Mouse (Mus musculus): ENCODE data around the gene Zic5.
"Not testable (repeated sequence)": the region's sequence is repeated elsewhere in the genome, so short reads cannot be mapped to it uniquely, and the experiment has no call there.

Zic5 gene

DNA sequence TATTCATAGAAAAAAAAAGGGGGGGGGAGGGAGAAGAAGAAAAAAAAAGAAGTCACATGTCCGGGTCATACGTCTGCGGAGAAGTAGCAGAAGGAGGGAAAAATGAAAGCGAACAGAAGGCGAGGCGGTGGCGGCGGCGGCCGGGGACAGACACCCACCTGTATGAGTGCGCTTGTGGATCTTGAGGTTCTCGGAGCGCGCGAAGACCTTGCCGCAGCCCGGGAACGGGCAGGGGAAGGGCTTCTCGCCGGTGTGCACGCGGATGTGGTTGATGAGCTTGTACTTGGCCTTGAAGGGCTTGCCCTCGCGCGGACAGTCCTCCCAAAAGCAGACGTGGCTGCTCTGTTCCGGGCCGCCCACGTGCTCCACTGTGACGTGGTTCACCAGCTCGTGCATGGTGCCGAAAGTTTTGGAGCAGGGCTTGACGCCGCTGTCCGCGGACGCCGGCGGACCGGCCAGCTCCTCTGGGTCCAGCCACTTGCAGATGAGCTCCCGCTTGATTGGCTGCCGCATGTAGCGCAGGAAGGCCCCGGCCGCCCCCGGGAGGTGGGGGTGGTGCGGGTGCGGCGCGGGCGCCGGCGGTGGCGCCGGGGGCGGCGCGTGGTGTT is 1.6 kb downstream of the Zic5 start:
- peak; percentile 87 for DNase-seq

DNA sequence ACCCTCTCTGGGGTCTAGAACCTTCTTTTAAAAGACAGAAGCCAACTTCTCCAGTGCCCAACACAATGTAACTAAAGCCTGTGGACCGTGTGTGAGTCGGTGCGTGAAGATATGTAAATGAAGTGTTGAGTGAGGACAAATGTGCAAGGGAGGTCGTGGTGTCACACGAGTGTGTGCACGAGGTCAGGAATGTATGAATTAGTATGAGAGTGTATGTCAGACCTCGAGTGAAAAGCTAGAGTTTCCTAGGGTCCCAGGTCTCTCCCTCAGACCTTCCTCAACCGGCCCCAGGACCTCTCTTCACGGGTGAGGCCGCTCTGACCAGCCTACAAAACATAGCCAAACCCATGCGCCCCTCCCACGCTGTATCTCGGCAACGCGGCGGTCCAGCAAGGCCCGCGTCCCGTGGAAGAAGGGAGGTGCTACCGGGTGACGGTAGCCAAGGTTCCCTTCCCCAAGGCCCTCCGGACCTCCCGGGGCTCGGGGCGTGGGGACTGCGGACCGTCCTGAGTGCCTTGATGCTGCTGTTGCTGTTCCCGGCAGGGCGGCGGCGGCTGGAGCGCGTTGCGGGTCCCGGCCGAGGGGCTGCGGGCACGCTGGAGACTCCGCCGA is 2.3 kb downstream of the Zic5 start:
- DNase-seq: peak; percentile 66

DNA sequence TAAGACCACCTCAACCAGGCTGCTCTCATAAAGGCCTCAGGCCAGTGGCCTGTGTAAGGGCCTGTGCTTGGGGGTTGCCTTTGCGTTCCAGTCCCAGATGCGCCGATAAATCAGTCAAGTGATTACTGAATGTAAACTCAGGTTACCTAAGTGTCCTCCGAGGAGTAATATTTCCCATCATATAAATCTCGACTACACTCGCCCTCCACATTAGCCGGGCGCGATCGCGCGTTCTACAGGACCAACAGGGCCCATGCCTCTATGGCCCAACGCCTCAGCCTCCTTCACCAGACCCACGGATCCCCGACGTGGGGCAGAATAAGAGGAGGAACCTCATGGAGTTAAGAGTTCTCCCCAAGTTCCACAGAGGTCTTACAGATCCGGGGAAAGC is 2.8 kb downstream of the Zic5 start:
- DNase-seq: peak; percentile 35

DNA sequence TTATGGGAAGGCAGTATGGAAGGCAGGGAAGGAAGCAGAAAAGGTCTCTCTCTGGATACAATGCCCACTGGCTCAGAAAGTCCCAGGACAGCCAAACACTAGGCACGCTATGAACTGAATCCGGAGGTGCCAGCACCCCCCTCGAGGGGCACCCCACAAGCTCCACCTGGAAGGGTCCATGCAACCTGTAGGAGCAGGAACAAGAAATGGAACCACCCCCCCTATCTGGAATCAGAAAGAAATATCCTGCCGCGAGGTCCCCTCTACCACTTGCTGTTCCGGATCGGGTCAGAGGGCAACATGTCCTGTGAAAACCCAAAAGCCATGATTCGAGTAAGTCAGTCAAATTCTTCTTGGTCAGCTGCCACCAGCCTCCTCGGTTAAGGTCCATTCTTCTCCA is 3.5 kb downstream of the Zic5 start:
- DNase-seq: peak; percentile 24

DNA sequence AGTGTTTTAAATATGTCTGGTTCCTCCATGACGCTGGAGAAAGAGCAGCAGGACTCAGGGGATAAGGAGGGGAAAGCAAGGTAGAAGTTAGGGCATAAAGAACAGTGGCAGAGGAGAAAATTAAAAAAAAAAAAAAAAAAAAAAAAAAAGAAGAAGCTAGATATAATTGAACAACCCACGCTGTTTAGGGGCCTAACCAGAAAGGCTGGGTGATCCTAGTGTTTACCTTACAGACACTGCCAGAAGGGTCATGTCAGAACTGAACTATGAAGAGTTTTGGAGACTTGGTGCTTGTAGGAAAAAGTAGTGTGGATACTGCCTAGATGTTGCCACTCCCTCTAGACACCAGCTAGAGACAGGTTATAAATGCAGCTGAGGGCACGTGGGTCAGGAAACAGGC is 4.0 kb downstream of the Zic5 start:
- DNase-seq: peak; percentile 51

DNA sequence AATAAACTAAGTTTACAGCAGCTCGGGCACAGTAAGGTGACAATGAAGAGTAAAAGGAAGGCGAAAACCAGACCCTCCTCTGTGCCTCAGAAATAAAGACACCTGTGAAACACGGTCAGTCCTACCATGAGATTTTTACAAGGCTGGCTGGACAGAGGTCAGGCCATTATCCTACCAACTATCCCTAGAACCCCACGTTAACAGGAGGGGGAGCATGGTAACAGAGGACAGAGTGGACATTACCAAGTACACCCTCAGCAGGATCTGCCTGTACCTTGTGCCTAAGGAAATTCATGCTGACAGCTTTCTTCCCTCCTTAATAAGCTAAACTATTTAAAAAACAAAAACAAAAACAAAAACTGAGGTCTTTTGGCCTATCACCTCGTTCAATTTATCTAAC is 5.3 kb downstream of the Zic5 start:
- no peak for DNase-seq

DNA sequence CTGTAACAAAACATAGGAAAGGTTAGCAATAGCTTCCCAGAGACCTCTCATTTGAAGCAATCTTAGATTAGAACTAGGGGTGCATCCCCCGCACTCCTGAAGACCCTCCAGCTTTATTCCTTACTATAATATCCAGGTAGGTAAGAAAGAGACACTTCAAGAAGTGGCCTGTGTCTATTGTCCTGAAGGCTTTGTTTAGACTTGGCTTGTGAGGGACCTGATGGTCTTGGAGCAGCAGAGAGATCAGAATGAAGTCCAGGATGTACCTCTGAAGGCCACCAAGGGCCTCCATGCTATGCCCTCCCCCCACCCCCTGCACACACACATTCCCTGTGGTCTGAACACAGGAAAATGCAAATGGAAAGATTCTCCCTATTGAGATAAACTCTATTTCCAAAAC is 5.7 kb downstream of the Zic5 start:
- DNase-seq: no peak

DNA sequence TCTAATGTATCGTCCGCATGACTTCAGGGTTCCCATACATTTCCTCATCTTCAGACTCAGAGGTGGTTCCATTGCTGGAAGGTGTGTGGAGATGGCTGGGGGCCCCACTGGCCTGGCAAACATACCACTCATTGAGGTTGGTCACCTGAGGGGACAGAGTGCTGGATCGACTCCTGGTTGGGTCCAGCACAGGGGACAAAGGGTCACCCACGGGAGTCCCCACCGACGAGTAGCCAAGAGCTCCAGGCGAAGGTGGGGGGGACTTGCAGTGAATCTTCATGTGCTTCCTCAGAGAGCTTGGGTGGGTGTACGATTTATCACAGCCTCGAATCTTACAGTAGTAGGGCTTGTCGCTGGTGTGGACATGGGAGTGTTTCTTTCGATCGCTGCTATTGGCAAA is 6.1 kb downstream of the Zic5 start:
- DNase-seq: not testable (repeated sequence)

DNA sequence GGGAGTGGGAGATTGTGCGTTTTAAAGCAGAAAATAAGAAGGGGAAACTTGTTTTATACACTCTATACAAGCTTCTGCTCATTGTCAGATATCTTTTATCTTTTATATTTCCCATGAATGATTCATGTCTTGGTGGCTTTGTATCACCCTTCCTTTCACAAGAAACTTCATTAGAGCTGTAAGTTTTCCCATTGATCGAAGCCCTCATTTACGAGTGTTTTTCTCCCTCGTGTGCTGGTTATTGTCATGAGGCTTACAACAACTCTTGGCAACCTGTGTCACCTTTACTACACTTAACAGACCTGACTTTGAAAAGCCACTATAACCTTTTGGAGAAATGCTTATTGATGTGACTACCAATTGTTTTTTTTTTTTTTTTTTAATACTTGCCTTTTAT is 9.9 kb downstream of the Zic5 start:
- no peak for DNase-seq

DNA sequence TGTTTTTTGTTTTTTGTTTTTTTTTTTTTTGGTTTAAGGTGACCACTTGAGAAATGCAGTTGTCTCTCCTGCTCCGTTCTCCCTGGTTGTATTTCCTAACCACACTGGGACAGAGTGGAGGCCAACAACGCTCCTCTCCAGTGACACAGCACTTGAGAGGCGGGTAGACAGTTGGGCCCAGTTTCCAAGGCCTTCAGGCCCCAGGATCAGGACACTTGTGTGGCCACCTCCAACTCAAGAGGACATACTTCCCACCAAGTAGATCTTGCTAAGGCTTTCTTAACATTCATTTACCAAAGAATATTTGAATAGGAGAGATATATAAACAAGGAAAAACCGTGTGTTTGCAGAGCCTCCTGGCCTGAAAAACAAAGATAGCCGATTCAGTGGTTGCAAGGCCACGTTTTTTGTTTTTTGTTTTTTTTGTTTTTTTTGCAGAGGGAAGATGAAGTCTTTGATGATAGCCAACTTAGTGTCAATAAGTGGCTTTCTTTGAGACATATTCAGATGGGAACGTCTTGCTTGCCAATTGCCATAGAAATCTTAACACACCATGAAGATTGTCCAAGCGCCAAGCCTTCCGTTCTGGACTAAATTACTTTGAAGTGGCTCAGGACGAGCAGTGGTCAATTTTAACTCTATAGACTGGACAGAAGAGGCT is 10.4 kb downstream of the Zic5 start:
- no peak for DNase-seq

DNA sequence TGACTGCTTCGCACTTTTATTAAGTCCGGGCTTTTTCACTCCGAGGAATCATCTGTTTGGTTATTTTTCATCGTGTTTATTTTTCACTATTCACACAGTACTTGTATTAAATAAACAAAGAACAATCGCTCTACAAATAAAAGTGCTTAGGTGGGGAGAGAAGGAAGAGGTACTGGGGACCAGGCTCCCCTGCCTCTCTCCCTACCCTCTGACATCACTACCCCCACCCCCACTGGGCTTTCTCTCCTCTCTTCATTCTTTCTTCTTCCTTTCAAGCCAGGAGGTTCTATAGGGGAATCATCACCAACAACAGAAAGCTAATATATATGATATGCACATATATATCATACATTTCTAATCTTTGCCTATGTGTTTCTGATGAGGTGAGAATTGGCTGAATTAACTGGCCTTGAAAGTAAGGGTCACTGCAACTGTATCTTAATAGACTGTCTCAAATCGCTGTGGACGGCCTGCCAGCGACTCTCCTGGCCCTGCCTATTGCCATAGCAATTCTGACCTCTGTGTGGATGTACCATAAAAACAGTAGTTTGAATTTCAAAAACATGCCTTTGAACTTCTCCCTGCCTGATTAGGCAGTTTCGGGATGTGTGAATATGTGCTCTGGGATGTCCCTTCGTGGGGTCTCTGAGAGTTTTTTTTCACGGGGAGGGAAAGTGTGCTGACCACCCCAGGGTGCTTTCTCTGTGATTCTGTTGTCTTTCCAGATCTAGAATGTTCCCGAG is 11.3 kb downstream of the Zic5 start:
- DNase-seq: peak; percentile 41

DNA sequence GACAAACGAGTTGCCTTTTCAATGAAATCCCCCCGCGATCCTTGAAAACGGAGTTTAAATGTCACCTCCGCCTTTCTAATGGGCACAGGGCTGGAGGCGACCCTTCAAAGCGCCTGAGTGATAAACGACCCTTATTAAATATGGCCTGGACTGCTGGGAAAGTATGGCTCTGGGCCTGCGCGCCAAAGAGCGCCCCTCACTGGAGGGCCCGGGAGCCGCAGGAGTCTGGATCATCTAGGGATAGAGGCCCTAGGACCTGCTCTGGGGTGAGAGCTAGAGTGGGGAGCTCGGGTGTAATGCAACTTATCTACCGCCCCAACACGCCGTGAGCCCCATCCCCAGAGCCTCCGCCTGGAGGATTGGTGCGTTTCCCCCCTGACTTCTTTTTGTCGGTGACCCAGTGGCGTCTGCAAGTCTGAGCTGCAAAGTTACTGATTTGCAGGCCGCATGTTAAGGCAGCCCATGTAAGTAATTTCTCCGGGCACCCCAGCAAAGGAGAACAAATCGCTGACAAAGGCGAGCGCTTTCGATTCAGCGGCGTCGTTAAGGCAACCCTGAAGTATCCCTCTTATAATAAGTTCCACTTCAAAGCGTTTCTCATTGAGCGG is 12.0 kb downstream of the Zic5 start:
- peak; percentile 76 for DNase-seq

DNA sequence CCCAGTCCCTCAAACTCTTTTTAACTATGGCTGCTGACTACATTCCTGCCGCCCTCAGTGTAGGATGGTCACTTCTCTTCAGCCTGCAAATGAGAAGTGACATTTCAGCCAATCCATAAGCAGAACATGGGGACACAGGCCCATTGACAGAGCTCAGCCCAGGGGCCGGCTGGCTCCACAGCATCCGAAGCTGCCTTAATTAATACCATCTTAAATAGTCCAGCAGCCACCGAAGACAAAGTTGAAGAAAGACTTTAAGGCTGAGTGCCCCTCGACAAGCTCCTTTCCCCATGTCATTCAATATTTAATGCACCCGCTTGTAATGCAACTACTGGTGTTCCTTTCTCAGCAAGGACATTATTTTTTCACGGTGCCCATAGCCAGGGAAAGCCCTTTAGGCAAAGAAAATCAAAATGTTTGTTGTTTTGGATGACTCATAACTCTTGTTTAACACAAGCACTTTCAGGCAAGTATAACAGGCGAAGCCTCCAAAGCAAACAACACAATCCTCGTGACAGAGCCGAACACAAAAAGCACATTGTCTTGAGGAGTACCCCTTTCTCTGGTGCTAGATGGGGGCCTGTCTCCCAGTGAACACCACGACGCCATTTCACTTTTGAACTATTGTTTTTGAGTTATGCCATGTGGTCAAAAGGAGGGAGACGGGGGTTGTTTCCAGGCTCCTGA is 12.6 kb downstream of the Zic5 start:
- peak; percentile 84 for DNase-seq

DNA sequence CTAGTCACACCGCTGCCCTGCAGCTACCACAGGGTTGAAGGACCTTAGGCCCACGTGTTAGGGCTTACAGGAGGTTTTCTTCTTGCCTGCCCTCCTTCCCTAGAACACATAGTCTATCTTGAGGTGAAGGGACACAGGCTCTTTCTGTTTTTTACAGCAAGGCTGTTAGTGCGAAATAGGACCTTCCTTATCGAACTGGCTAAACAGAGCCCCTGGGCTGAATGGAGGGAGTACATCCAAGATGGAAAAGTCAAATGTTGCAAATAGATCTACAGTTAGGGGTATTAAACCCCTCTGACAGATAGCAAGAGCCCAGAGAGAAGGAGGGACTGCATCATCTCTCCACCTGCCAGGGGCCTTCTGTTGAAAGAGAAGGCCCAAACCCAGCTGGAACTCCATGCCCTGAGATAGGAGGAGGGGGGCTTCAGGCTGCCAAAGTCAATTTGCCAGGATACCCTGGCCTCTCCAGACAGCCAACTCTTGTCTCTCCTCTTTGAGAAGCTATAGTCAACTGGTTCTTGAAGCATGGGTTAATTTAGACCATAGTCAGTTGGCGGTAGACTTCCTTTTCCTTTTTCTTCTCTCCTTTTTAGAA is 13.8 kb downstream of the Zic5 start:
- DNase-seq: peak; percentile 40

DNA sequence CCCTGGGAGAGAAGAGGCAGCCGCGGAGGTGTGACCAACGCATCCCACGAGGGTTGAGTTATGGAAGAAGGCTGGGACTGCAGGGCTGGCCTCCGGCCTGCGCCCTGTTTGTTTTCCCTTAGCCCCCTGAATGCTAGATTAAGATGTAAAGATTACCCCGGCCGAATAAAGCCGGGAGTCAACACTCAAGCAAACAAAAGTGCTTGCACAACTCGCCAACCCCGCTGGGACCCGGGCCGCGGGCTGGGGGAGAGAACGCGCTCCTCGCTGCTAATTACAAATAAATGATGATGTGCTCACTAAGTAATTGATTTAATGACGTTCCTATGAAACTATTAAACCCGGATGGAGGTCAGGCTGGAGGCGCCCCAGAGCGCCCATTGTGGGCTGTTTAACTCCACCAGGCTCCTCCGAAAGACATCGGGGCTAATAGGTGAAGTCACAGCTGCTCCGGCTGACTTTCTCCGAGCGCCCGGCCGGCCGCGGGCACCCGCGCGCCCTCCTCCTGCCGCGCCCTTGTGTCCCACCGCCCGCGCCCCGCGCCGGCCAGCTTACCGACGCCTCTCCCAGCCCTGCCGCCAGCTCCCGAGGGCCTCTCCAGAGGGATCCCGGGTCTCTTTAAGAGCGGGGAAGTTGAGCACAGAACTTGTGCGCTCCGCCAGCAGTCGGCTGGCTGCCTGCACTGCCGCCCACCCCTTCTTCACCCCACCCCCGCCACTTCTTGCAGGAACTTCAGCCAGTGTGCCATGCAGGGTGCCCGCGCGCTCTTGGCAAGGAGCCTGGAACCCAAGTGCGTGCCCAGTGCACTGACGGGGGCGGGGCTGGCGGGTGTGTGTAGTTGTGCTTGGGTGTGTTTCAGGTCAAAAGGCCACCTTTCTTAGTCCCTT is 14.7 kb downstream of the Zic5 start, which contains the start of gene Gm5089:
Gene Gm5089, minus strand, starts transcription at position 620 of the 887 bp plus-strand sequence.
- peak; percentile 95 for DNase-seq

DNA sequence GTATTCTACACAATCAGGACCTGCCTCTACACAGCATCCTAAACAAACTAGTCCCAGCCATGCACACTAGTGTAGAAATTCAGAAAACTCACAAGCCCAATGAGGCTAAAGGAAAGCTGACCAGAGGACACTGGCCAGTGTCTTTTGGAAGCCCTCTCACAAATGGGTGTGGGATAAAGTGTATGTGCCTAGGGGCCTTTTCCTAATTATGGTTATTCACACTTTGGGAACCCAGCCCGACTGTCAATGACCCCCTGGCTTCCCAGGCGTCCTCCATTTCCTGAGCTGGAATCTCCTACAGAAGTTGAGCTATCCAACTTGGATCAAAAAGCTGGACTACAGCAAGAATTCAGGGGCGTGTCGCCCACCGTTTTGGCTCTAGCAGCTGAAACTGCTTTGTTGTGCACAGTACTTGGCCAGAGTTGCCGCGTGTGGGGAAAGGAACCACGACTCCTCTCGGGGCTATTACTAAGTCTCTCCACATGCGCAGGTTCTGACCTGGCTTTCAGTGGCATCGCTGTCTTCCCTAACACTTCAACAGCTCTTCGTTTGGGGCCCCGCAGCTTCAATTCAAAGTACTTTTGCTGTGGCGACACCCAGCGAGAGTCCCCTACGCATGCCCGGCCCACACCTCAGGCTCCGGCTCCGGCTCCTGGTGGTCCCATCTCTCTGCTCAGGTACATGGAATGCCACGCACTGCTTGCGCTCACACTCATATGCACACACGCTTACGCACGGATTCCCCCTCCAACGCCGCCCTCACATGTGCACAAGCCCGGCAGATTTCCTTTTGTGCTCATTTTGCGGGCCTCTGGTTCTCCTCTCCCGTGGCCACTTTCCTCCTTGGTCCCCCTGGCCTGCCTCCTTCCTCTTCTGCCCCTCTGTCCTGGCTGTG is 15.6 kb downstream of the Zic5 start:
- no peak for DNase-seq

DNA sequence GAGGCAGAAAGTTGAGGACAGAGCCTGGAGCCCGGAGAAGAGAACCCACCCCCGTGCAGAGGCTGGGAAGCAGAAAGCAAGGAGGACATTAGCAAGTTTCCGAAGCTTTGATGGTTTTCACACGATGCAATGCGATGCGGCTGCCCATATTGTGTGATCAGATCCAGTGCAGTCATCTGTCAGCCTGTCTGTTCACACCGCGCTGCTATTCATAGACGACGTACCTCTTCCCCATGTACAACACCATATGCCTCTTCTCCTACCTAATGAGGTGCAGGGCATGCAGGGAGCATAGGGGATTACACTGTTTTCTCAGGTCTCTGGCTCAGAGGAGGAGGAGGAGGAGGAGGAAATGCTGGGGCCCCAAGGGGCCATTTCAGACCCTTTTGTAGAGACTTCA is 28.6 kb downstream of the Zic5 start:
- DNase-seq: no peak

DNA sequence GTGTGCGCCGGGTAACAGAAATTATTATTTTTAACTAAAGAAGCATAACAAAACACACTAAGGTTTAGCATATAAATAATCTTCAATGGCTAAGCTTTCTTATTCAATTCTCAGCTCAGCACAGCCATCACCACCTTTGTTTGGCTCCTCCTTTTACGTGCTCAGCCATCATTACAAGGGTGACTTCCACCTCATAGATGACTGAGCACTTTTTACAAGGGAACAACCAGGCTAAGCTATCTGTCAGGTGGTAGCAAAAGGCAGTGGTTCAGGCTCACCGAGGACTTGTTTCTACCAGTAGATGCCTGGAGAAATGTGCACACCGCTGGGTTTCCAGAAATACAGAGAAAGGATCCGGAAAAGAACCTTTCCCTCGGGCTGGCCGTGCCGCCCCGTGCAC is 31.4 kb downstream of the Zic5 start:
- no peak for DNase-seq

DNA sequence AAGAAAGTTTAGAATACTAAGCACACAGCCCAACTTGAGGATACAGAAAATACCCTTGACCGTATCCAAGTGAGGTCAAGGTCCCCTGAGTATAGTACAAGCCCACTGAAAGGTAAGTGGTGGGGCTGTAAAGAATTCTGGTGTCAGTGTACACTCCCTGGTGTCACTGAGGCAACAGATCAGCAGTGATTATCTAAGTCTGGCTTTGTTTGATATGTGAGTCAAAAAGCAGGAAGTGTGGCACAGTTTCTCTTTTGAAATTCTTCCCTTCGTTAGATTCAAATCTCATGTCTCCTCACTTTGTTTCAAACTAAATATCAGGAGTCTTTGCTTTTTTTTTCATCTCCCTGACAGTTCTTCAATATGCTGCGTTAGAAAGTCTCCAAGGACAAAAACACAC is 32.9 kb downstream of the Zic5 start:
- DNase-seq: no peak

DNA sequence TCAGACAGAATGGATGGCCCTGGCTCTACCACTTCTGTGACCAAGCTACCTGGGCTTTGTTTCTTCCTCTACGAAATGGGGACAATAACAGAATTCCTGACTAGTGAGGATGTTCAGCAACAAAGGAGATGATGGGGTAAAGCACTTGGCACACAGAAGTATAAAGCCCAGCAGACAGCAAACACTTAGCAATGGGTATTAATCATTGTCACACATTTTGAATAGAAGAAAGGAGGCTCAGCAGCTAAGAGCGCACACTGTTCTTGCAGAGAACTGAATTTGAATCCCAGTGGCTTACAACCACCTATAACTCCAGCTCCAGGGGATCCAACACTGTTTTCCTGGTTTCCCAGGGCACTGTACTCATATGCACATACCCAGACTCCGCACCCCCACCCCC is 37.8 kb downstream of the Zic5 start:
- no peak for DNase-seq

All from retina, postnatal 1 day (tissue).